Mouse (Mus musculus) WW6 (cell line): ENCODE data around the gene Antxr1.
A peak's percentile ranks its signal among the peaks of the same experiment; 100 is the strongest.

ENCODE experiments used
- DNase-seq: peaks from one replicate; pipeline ENCODE4 v3.0.0-alpha.2; 2013; ENCODE audit warnings: low read depth, low spot score

Antxr1 gene

DNA sequence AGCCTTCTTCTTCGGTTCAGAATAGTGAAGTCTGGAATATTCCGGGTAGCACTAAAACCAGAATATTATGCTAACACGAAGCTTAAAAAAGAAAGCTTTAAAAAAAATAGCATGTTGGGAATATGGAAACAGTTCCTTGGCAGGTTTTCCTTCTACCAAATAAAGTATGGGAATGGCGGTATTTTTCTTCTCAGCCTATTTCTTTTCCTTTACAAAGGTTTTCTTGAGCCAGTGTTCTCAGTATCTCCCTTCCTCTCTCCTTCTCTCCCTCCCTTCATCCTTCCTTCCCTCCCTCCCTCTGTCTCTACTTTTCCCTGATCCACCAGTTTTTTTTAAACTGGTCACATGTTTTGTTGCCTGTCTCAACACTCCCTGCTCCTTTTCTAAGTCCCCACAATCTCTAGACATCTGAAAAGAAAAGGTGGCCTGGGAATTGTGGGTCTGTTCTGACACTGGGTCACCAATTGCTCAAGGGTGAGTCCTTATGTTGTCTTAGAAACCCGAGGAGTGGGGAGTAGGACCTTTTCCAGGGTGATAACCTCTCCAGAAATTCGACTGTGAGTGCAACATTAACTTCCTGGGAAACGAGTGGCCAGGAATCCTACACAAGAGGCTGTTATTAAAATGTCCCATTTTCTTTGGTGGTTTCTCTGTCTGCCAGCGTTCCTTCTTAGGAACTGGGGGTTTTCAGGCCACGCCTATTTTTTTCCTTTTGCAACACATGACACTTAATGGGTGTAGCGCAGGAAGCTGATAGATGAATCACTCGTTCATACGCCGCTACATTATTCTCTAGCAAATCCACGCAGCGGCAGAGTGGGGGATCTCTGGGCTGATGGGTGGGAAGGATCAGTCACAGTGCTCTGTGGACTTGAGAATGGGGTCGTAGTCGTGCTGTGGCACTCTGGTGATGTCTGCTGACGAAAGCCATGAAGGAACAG, 42.4 kb downstream of the Antxr1 start:
- DNase-seq: no peak

DNA sequence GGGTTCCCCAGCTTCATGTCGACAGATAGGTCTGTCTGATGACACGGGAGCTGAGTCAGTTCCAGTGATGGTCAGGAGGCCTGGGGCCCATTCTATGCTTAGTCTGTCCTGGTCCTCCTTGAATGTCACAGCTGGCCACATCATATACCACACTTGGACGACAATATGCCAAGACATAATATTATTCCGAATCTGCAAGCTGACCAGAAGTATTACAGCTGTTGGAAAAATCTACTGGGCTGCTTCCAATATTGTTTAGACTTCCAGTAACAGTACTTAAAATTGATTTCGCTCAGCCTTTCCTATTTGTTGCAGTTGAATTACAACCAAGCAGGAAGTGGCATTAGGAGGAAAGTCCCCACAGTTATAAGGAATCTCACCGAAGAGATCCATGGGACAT, 48.4 kb downstream of the Antxr1 start:
- no peak for DNase-seq

GRCm38 (mm10) chr6:87285365-87285749, 50.3 kb downstream of the Antxr1 start:
- no peak for DNase-seq

- DNase-seq: no peak
These were observed 50.8 kb downstream of the Antxr1 start for GRCm38 (mm10) chr6:87284716-87285364.

DNA sequence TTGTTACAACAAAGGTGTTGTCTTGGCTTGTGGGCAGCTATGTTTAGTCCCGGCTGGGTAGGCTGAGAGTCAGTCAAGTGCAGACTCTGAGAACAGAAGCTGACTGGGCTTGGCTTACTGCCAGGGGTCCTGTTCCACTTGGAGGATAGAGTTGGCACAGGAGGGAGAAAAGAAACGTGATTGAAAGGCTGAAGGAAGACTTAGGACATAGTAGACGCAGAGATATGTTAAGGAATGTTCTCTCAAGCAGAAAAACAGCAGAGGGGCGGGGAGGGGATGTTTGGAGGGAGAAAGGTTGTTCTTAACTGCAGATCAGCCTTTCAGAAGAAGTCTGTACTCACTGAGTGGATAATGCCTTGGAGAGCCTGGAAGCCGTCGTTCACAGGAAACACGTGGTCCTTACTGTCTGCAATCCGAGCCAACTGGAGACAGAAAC, 53.3 kb downstream of the Antxr1 start:
- no peak for DNase-seq

DNA sequence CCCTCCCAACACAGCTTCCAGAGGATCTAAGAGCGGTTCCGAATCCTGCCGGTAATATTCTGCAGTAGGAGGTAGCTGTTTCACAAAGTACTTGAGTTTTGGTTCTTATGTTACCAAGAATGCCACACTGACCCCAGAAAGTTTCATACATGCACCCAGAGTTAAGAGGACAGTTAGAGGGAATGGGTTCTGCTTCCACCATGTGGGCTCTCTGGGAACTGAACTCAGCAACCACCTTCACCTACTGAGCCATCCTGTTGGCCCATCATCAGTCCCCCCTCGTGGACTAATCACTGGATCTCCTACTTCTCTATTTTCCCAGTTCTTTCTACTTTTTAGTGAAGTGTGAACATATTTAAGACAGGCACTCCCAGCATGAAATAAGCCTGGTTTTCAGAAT, 53.9 kb downstream of the Antxr1 start:
- no peak for DNase-seq

- DNase-seq: no peak
These were observed 57.5 kb downstream of the Antxr1 start for GRCm38 (mm10) chr6:87278151-87278550.

DNA sequence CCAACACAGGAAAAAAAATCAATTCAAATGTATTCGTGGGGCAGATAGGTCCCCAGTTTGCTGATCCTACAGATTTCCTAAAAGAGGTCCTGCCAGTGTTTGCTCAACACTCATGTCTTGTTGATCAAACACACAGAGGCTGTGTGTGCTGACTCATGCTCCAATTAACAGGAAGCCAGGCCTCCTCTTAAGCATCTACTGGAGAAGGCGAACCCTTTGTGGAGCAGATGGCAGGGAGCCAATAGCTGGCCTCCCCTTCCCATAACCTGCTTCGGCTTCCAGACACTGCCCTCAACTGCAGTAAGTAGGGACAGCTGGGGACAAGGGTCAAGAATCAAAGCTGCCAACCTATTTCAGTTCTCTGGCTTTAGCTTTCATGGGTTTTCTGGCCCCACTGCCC, 58.1 kb downstream of the Antxr1 start:
- DNase-seq: no peak

DNA sequence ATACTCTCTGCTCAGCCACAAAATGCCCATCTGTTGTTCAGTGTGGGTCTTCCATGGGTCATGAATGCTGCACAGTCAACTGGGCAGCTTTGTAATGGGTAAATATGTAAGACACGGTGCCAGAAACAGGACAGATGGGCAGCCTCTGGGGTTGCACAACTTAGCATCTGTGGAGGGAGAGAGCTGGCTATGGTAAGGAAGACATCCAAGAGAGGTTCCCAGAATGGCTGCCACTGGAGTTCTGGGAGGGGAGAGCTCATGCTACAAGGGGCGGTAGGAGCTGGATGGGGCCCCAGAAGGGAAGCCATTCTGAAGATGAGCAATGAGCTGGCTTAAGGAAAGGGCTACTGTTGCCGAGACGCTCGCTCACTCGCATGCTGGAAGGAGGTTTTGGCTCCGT, 58.7 kb downstream of the Antxr1 start:
- DNase-seq: no peak

DNA sequence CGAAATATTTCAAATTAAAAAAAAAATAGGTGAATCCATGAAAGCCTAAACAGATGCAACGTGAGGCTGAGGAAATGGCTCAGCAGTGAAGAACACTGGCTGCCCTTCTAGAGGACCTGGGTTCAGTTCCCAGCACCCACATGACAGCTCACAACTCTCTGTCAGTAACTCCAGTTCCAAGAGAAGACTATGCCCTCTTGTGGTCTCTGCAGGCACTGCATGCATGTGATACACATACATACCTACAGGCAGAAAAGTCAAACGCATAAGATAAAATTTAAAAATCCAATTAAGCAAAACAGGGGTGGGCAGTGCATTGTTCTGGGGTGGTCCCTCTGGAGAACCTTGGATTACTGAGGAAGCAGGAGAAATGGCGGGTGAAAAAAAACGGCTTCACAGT, 60.8 kb downstream of the Antxr1 start:
- no peak for DNase-seq

- DNase-seq: no peak
These were observed 61.8 kb downstream of the Antxr1 start for GRCm38 (mm10) chr6:87273791-87274190.

- no peak for DNase-seq
These were observed 62.5 kb downstream of the Antxr1 start for GRCm38 (mm10) chr6:87273141-87273540.

- DNase-seq: no peak
These were observed 63.4 kb downstream of the Antxr1 start for GRCm38 (mm10) chr6:87272202-87272601.

DNA sequence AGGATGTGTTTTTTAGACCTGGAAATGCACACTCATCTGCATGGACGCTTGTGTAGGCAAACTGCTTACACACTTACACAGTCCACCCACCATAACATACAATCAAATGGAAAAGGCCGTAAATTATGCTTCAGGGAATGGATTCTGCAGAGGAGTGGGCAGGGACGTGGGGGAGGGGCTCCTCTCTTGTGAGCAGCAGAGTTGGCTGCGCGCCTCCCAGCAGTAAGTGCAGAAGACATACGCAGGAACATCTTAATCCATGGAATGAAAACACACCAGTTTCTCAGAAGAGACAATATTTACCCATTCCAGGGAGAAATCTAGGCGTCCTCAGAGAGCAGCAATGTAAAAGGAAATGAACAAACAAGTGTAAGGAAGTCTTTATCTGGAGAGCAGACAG, 65.2 kb downstream of the Antxr1 start:
- DNase-seq: no peak

DNA sequence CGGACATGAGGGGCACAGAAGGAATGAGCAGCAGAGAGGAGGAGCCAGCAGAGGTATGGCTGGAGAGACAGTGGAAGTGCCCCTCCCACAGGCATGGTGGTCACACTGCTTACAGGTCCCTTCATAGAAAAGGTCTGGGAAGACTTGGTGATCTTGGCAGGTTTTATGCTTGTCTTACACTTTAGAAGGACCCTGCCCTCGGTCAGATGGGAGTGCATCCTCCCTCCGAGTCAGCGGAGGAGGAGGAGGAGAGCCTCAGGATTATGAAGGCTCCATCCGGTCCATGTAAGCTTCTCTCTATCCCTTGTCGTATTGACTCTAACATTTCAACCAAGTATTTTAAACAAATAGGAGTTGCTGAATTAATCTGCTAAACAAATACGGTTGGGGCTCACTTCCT, 65.7 kb downstream of the Antxr1 start:
- DNase-seq: no peak

- DNase-seq: no peak
These were observed 73.0 kb downstream of the Antxr1 start for GRCm38 (mm10) chr6:87262666-87263065.

GRCm38 (mm10) chr6:87258976-87259375, 76.6 kb downstream of the Antxr1 start:
- no peak for DNase-seq

DNA sequence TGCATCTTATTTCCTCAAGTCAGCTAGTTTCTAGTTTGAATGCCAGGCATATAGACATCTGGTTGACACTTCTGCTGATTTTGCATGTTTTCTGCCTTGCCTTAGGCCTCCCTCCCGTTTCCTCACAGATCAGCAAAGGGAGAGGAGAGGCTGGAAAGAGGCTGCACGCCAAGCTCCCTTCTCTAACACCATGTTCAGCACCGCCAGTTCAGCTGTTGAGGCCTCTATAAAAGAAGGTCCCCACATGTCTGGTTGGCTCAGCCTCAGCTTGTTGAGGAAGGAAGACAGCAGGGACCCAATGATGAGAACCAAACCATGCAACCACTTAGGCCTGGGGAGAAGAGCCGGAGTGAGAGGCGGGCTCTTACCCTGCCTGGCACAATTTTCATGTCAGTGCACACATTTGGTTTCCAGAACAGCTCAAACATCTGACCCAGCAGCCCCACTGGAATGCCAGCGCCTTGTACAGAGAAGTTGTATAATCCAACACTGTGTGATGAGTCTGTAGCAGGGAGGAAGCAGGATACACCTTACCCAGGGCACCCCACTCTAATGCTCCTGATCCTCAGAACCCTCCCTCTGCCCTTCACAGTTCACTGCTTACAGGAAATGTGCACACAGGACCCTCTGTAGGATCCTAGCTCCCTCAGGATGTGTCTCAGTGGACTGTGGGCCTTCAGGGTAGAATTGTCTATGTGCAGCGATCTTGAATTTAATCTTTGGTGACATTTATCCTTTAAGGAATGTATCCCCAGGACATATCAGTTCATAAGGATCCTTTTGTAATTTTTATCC, 77.4 kb downstream of the Antxr1 start:
- DNase-seq: no peak

- no peak for DNase-seq
These were observed 78.2 kb downstream of the Antxr1 start for GRCm38 (mm10) chr6:87257471-87257870.

DNA sequence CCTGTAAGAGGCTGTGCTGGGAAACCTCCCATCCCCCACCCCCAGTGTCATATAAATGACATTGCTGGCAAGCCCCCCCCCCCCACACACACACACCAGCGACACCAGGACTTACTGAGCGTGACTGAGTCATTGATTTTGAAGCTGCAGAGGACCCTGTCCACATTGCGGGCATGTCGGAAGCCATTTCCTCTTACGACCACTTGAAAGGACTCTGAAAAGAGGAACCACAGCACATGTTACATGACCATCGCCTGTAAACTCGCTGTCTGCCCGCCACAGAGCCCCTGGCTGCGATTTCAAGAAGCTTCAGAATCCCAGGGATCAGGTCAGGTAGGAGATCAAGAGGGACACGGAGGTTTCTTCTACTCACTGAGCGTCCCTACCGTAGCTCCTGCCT, 80.0 kb downstream of the Antxr1 start:
- no peak for DNase-seq

DNA sequence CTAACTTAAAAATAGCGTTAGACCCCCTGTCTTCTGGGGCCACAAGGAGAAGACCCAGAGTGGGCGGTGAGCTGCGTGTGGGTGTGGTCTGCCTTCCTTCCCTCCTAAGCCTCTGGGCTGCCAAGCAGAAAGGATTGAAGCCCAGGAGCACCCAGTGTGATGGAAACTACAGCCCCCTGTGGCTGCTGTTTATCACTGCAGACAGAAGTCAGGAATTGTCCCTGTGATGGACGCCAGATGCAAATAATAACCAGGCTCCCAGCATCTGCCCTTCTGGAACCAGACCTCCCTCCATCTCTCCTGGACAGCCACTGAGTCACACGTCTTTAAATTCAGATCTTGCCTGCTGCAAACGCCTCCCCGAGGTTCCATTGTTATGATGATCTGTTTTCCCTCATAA, 80.9 kb downstream of the Antxr1 start:
- peak; percentile 16 for DNase-seq

GRCm38 (mm10) chr6:87251716-87252115, 83.9 kb downstream of the Antxr1 start:
- no peak for DNase-seq
